Mouse (Mus musculus) retina, embryonic 14.5 days (tissue): ENCODE data around the gene Nsl1.
A peak's percentile ranks its signal among the peaks of the same experiment; 100 is the strongest.
"Not testable (repeated sequence)": the region's sequence is repeated elsewhere in the genome, so short reads cannot be mapped to it uniquely, and the experiment has no call there.

Experiments
- DNase-seq: peaks from one replicate; pipeline ENCODE4 v3.0.0-alpha.2; 2015; ENCODE audit warnings: low spot score

Nsl1 gene

GRCm38 (mm10) chr1:191062781-191063485 is at the start of gene Nsl1, which contains the start of gene Tatdn3:
Nsl1 (plus strand) TSS chr1:191063012.
Tatdn3 (minus strand) TSS chr1:191062932.
- peak; percentile 91 for DNase-seq

DNA sequence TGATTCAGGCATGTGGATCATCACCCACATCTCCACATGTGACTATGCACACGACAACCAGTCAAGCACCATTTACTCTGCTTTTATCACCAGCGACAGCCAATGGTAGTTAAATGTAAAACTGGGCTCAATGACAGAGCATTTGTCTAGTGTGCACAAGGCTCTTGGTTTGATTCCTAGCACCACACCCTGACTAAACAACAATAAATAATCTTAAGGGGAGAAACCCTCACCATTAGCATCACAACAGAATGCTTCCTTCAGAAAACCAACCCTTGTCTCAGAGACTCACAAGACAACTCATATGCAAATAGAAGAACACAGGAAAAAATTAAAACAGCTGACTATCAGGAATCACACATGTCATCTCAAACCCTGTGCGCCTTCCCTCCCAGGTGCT is 48.5 kb upstream of the Nsl1 start:
- DNase-seq = no peak

- DNase-seq = no peak
Measured at GRCm38 (mm10) chr1:191019803-191020202, 43.0 kb upstream of the Nsl1 start.

DNA sequence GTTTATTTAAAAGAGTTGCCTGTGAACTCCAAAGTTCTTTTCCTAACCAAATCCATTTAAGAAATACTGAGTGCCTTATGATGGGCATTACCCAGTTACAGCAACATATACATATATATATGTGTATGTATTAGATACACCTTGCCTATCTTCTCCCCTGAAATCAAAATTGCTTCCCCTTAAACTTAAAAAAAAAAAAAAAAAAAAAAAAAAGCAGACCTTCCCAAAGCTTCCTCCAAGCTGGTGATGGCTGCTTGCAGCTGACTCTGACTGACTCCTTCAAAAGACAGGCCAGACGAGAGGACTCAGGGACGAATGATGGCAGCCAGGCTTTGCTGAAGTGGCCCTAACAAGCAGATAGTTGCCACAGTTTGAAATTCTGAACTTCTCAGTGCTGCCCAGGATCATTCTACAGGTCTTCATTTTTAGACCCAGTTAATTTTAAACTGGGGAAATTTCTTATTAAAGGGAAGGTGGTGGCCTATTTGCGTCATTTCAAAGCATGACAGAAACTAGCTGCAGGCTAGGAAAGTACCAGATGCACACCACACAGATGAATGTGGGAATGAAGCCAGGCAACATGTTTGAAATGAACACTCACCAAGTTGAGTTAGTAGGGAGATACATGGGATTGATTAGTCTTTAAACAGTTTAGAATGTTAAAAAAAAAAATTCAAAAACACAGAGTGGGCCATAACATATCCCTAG is 42.4 kb upstream of the Nsl1 start:
- DNase-seq = no peak

- no peak for DNase-seq
Measured at GRCm38 (mm10) chr1:191021016-191021415, 41.8 kb upstream of the Nsl1 start.

- no peak for DNase-seq
Measured at GRCm38 (mm10) chr1:191023140-191023539, 39.7 kb upstream of the Nsl1 start.

DNA sequence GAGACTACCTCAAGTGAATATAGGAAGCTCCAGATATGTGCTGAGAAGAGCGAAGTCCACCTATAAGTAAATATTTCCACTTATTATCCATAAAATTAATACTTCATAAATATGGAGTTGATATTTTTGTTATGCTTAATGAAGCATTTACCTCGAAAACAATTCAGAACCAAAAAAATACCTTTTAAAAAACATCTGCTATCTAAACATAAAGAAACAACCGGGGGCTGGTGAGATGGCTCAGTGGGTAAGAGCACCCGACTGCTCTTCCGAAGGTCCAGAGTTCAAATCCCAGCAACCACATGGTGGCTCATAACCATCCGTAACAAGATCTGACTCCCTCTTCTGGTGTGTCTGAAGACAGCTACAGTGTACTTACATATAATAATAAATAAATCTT is 39.0 kb upstream of the Nsl1 start:
- not testable (repeated sequence) for DNase-seq

DNA sequence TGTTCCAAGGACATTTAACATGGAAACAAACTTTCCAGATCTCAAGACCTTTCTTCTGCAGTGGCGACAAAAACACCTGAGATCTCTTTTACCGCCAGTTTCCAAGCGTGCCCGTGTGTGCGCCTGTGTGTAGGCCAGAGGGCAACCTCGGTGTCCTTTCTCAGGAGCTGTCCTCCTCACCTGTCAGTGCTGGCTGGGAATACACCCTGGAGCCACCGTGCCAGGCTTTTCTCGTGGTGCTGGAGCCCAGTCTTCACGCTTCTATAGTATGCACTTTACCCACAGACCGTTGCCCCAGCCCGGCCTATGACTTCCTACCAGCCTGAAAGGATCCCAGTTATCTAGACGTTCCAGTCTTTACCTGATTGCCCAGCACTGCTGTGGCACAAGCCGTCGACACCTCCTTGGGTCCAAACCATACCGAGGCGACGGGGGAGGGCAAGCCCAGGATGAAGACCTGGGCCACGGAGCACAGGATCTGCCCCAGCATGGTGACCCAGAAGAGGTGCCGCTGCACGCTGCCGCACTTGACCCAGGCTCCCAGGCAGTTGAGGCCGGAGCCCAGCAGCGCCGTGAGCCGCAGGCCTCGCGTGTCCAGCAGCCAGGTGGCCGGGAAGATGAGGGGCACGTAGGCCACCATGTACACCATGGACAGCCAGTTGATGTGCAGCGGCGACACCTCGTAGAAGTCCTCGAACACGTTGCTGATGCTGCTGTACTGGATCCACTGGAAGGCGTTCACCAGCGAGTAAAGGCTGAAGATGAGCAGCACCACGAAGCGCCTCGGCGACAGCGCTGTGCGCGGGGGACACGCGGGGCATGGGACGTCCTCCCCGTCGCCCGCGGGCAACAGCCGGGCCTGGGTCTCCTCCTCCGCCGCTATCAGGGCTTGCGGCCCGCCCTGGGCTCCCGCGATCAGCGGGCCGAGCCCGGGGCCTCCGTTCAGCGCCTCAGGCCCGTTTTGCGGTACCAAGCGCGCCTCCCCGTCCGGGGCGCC is 37.5 kb upstream of the Nsl1 start:
- peak; percentile 52 for DNase-seq

DNA sequence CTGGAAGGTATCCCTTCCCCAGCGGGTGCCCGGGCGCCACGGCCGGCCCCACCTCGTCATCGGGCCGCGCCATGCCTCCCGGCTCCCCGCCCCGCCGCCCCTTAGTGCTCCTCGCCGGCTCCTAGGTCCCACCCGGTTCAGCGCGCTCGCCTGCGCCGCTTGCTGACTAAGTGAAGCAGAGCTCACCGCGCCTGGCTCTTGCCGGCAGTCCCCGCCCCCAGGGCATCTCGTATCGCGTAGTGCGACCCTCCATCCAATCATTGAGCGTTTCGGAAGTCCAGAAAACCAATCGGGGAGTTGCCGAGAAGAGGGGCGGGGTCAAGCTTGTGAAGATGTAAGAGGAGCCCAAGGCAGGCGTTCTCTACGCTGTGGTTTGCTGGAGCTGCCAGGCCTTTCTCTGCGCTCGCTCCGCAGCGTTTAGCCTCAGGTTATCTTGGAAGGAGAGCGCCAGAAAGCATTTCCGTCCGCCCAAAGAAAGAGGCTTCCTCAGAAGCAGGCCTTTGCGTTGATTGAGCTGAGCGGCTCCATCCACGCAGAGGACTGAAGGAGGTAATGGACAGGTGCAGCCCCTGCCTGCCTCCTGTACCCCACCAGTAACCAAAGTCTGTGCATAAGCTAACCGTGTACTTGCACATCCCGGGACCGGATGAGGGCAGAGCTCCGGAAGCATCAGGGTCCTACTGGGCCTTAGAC is 36.6 kb upstream of the Nsl1 start, which contains the start of gene Flvcr1:
Gene Flvcr1 (minus strand): TSS at position 138 of the 693 bp plus-strand sequence.
- DNase-seq = peak; percentile 99

- no peak for DNase-seq
Measured at GRCm38 (mm10) chr1:191030182-191030581, 32.6 kb upstream of the Nsl1 start.

DNA sequence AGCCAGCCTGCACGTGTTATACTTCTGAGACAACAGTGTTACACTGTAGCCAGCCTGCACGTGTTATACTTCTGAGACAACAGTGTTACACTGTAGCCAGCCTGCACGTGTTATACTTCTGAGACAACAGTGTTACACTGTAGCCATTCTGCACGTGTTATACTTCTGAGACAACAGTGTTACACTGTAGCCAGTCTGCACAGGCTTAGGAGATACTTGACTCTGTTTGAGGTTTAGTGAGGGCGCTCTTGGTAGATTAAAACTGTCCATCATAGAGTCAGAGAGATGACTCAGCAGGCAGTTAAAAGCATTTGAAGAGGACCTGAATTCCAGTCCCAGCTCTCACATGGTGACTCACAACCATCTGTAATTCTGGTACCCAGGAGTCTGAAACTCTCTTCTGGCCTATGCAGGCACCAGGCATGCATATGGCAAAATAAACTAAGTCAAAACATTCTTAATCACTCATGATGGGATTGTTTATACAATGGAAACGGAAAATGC is 31.8 kb upstream of the Nsl1 start:
- not testable (repeated sequence) for DNase-seq

DNA sequence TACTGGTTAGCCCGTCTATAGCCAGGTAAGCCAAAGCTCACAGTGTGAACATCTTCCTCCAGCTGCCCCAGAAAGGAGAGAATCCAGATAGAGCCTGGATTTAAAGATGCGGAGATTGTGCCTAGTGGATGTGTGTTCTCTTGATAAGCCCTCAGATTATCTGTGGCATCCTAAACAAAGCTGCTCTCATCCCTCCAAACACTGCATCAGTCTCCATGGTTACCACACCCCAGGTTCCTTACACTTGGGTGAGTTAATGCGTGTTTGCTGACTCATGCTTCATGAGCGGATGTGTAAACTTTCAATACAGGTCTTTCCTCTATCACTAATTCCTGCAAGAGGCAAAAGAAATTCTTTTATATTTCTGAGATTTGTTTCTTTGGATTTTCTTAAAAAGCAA is 27.2 kb upstream of the Nsl1 start:
- peak; percentile 75 for DNase-seq

GRCm38 (mm10) chr1:191036554-191037334 is 26.1 kb upstream of the Nsl1 start, which contains the start of gene Spata45:
Spata45 (plus strand) TSS chr1:191036639.
- DNase-seq = no peak

- DNase-seq = no peak
Measured at GRCm38 (mm10) chr1:191037999-191038398, 24.8 kb upstream of the Nsl1 start.

GRCm38 (mm10) chr1:191041352-191041751 is 21.5 kb upstream of the Nsl1 start:
- DNase-seq = no peak

- DNase-seq = no peak
Measured at GRCm38 (mm10) chr1:191042106-191042505, 20.7 kb upstream of the Nsl1 start.

DNA sequence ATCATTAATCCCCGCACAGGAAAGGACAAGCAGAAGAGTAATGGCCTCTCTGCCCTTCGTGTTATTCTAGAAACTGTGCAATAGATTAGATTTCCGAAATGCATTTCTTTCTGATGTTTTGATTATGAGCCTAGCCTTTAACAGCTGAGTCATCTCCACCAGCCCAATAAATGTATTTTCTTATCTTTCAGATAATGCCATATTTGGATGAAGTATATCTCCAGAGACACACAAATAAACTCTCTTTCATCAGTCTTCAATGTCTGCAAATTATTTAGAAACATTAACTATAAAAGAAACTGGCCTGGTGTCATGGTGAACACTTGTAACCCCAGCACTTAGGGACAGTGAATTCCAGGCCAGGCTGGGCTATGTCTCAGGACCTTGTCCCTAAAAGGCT is 20.1 kb upstream of the Nsl1 start:
- no peak for DNase-seq

DNA sequence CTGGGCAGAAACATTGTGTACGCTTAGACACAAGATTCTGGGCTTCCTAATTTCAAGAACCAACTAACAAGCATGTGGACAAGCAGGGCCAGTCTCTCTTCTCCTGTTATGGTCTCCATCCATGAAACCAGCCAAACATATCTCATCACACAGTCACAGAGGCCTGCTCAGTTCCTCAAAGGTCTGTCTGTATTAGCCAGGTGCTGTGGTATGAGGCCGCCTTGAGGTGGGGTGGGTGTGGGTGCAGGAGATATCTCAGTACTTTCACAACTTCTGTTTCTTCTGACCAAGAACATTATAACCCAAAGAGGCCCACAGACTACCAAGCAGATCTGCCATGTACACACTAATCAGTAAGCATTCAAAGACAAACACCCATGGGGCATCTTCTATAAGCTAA is 17.5 kb upstream of the Nsl1 start:
- DNase-seq = no peak

- no peak for DNase-seq
Measured at GRCm38 (mm10) chr1:191046231-191046824, 16.5 kb upstream of the Nsl1 start.

DNA sequence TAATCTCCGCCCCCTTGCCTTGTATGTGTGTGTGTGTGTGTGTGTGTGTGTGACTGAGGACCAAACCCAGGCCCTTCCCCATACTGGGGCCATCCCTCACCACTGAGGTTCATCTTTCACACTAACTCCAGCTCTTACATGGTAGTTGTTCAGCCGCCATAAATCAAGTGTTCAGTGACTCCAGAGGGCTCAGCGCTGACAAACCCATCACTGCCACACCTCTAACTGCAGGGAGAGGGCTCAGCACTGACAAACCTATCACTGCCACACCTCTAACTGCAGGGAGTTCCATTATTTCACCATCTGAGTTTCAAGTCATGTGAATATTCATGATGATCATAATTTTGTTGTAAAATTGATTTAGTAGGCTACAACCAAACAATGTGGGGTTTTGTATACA is 9.3 kb upstream of the Nsl1 start:
- DNase-seq = no peak
